Mouse (Mus musculus): ENCODE measurements at regions not wholly inside any gene's neighbourhood (a gene's known extent, or its start where the extent isn't known, plus 50 kb on each side); places are given as distances from the start of the nearest gene placed in this dataset.
"Not testable (repeated sequence)": the region's sequence is repeated elsewhere in the genome, so short reads cannot be mapped to it uniquely, and the experiment has no call there.

GRCm38 (mm10) chr8:20433236-20433635 lies 70.2 kb upstream of the Gm15319 start:
- not testable (repeated sequence) for TF ChIP-seq CTCF (IDR thresholded peaks at IDR 0.05; ENCODE audit: extremely low read depth, insufficient read length, insufficient replicate concordance, low read depth, low read length); POLR2A (IDR thresholded peaks at IDR 0.05; ENCODE audit: low read depth, low read length)
